Mouse (Mus musculus): ENCODE results near the gene Acot12. TPM values are rescaled to one million over a fixed set of nuclear protein-coding genes. Genes with fewer than 3 reads are reported as not detected.

Gene Acot12
- polyA plus RNA-seq, 1 experiment = 0.34 TPM

DNA sequence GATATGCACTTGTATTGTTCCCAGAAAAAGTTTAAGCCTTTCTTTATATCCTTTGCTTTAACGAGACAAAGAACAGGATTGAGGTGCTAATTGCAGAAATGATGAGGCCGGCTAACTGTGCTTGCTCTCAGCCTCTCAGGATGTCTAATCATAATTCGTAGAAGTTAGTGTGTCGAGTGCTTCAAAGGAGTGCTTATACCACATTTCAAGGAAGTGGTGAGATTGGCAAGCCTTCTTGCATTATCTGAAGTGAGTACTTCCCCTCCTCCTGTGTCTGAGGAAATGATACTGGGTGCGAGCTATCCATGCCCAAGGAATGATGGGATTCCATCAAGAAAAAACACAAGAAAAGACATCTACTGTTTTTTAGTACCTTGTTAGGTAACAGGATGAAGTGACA lies 73.4 kb downstream of the Acot12 start:
- DNase-seq (ENCODE audit: extremely low spot score in 1 of 2, low spot score in 1 of 2) = no peak

DNA sequence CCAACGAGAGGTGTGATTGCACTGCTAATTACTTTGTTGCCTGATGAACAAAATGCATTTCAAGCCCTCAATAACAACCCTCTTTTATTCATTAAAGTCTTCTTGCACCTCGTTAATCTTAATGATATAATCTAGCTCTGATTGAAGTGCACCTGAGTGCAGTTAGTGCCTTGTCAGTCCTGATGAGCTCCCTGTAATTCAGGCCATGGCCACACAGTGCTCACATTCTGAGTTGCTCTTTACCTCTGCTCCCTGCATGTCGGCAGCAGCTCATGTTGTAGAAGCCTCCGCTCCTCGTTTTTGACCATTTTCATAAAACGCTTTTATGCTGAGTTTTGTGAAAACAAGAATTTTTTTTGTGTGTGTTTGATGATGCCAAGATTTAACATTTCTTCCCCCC lies 82.4 kb downstream of the Acot12 start:
- DNase-seq (ENCODE audit: extremely low spot score in 1 of 2, low spot score in 1 of 2) = no peak

DNA sequence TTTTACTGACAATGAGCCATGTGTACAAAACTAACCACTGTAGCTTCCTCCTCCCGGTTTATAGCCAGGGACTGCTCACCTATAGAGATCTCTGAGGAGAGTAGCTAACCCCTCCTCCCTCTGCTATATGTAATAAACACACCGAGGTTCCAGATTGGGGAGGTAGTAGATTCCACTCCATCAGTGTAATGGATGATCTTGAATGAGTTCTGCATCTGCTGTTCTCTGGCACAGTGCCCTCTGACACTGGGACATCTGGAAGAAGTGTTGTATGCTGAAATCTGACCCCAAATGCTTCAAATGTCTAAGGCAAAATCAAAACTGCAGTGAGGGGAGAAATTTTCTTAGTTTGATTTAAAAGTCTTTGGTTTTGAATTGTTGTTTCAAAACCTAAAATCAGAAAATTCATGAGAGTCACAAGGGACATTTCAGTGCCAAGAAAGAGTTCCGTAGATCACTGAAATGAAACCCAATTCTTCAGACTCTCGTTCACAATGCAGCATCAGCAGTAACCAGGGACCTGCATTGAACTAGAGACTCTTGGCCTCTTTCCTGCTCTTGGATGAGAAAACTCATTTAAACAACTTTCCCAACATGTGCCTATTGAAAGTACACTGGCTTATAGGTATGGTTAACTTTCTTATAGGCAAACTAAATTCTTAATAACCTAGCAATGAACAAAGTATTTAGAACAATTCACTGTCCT lies 83.7 kb downstream of the Acot12 start:
- no peak for DNase-seq (ENCODE audit: extremely low spot score in 1 of 2, low spot score in 1 of 2)

DNA sequence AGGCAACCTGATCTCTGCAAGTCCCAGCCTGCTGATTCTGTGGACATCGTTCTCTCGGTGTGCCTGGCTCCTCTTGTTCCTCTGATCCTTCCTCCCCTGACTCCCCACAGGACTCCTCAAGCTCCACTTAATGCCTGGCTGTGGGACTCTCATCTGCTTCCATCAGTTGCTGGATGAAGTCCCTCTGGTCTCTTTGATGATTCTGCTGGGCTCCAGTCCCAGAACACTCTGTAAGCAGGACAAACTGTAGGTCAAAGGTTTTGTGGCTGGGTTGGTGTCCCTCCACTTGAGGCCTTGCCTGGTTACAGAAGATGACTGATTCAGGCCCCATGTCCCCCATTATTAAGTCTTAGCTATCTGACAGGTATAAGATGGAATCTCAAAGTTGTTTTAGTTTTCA lies 84.8 kb downstream of the Acot12 start:
- DNase-seq (ENCODE audit: extremely low spot score in 1 of 2, low spot score in 1 of 2) = no peak

DNA sequence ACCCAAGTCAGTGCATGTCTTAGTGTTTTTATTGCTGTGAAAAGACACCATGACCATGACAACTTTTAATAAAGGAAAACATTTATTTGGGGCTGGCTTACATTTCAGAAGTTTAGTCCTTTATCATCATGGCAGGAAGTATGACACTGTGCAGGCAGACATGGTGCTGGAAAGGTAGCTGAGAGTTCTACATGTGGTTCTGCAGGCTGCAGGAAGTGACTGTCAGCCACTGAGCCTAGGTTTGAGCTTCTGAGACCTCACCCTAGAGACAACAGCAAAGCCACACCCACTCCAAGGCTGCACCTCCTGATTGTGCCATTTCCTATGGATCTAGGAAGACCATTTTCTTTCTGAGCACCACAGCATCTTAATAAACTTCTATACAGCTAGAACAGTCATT lies 86.6 kb downstream of the Acot12 start:
- DNase-seq (ENCODE audit: extremely low spot score in 1 of 2, low spot score in 1 of 2) = no peak

Other genes with a start within 250 kb of the Acot12 start
- gene Zcchc9, start 66.2 kb downstream of the Acot12 start, polyA plus RNA-seq (2012; rRNA removed) = 21.1 and 21.4 TPM in 2 replicates
- gene Ckmt2, start 135.4 kb downstream of the Acot12 start, polyA plus RNA-seq (2012; rRNA removed) = 0.20 and 0.36 TPM in 2 replicates